Mouse (Mus musculus): ENCODE results near the gene Ercc6l2. TPM values are rescaled to one million over a fixed set of nuclear protein-coding genes. Genes with fewer than 3 reads are reported as not detected.

Gene Ercc6l2
- polyA plus RNA-seq, 2 experiments: 23.6 to 26.2 TPM

DNA sequence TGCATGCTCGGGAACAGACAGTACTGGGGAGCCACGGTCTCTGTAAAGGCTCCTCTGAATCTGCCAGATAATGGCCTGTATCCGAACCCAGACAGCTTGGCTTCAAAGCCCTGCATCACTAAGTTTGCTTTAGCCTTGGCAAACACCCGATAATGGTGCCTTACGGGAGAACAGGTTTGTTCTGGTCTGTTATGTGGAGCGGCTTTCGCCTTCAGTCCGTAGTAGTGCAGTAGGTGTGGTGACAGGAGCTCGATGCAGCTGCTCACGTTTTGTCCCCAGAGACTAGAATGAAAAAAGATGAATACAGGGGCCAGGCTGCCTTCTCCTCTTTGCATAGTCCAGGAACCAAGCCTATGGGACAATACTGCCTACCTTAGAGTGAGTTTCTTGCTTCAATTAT lies 115.5 kb downstream of the Ercc6l2 start:
- no peaks in the 10 kb centered on the region; the same call in none of the 2 replicates for H3K4me1 ChIP-seq (ENCODE audit: control insufficient read depth, insufficient read depth, low read length)
- ATAC-seq (ENCODE audit: low FRiP score, low read depth) (no peak), DNase-seq (ENCODE audit: low spot score) (no peak)
- WGBS: 77% methylated on average over 10 of the region's 10 CpGs
- TF ChIP-seq POLR2A (IDR thresholded peaks at IDR 0.05; ENCODE audit: borderline replicate concordance, extremely low read depth, insufficient read depth, insufficient read length): no peak
- no peak overlapping the region for H3K27ac ChIP-seq (replicated peaks; ENCODE audit: low read depth, low read length)
- no peak overlapping the region for H3K9ac ChIP-seq (ENCODE audit: low read depth, low read length, severe bottlenecking)
- no peak overlapping the region for H3K4me2 ChIP-seq (replicated peaks; ENCODE audit: low read depth, low read length, severe bottlenecking)
- H3K9me3 ChIP-seq (ENCODE audit: control insufficient read depth, low read length): no peaks in the 10 kb centered on the region
- H3K27me3 ChIP-seq (ENCODE audit: control insufficient read depth, insufficient read depth, low read length): no peaks in the 10 kb centered on the region
- H3K36me3 ChIP-seq (ENCODE audit: control insufficient read depth, insufficient read depth, low read length): no peaks in the 10 kb centered on the region
- H3K4me3 ChIP-seq (replicated peaks; ENCODE audit: low read length): no peak overlapping the region

DNA sequence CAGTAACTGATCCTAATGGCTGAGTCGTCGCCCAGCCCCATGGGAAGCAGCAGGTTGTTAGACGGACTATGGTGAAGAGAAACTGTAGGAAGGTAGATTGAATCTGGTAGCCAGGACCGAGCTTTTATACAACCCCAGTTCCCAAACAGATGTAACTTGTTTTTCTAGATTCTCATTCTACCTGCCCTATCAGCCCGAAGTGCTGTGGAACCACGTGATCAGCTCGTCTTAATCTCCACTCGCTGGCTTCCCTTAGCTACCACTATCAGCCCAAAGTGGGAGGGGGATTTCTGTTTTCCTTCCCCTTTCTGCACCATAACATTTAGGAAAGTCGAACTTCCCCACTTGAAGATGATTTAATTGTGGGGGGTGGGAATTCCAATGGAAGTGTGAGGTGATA lies 121.3 kb downstream of the Ercc6l2 start:
- WGBS: 82% methylated on average over 9 of the region's 9 CpGs
- H3K9ac ChIP-seq (ENCODE audit: low read depth, low read length, severe bottlenecking): no peak overlapping the region
- no peak for TF ChIP-seq POLR2A (IDR thresholded peaks at IDR 0.05; ENCODE audit: borderline replicate concordance, extremely low read depth, insufficient read depth, insufficient read length)
- DNase-seq (ENCODE audit: low spot score): no peak
- no peaks in the 10 kb centered on the region for H3K36me3 ChIP-seq (ENCODE audit: control insufficient read depth, insufficient read depth, low read length)
- H3K27ac ChIP-seq (replicated peaks; ENCODE audit: low read depth, low read length): no peak overlapping the region
- no peak overlapping the region for H3K4me2 ChIP-seq (replicated peaks; ENCODE audit: low read depth, low read length, severe bottlenecking)
- no peak overlapping the region for H3K4me3 ChIP-seq (replicated peaks; ENCODE audit: low read length)
- H3K27me3 ChIP-seq (ENCODE audit: control insufficient read depth, insufficient read depth, low read length): no peaks in the 10 kb centered on the region
- no peak for ATAC-seq (ENCODE audit: low FRiP score, low read depth)
- no peaks in the 10 kb centered on the region for H3K9me3 ChIP-seq (ENCODE audit: control insufficient read depth, low read length)
- H3K4me1 ChIP-seq (ENCODE audit: control insufficient read depth, insufficient read depth, low read length): 0 out of 2 replicates have a peak, but pooled peaks cover 6% of the 10 kb centered on the region

DNA sequence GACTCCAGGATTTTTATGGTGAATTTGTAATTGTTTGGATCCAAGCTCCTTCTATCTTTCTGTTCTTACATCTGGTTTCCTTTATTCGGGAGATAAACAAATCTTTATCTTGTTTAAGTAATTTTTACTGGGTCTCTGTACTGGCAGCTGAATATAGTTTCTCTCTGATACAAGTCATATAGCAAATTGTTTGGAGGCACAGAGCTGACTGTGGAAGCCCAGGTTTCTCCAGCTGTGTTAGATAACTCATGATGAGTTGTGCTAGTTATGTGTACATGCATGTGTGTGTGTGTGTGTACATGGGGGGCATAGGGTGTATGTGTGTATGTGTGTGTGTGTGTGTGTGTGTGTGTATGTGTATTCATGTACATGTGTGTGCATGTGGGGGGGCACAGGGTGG lies 125.2 kb downstream of the Ercc6l2 start:
- DNase-seq (ENCODE audit: low spot score) (no peak), ATAC-seq (ENCODE audit: low FRiP score, low read depth) (no peak)
- Histone ChIP-seq H3K27ac (replicated peaks; ENCODE audit: low read depth, low read length) (no peak overlapping the region), H3K4me2 (replicated peaks; ENCODE audit: low read depth, low read length, severe bottlenecking) (no peak overlapping the region), H3K4me3 (replicated peaks; ENCODE audit: low read length) (no peak overlapping the region), H3K9me3 (ENCODE audit: control insufficient read depth, low read length) (no peaks in the 10 kb centered on the region), H3K9ac (ENCODE audit: low read depth, low read length, severe bottlenecking) (no peak overlapping the region), H3K27me3 (ENCODE audit: control insufficient read depth, insufficient read depth, low read length) (no peaks in the 10 kb centered on the region), H3K4me1 (ENCODE audit: control insufficient read depth, insufficient read depth, low read length) (peaks cover 14% of the 10 kb centered on the region), H3K36me3 (ENCODE audit: control insufficient read depth, insufficient read depth, low read length) (no peaks in the 10 kb centered on the region)
- 69% methylated on average over 1 of the region's 1 CpGs for WGBS
- TF ChIP-seq POLR2A (IDR thresholded peaks at IDR 0.05; ENCODE audit: borderline replicate concordance, extremely low read depth, insufficient read depth, insufficient read length): no peak

DNA sequence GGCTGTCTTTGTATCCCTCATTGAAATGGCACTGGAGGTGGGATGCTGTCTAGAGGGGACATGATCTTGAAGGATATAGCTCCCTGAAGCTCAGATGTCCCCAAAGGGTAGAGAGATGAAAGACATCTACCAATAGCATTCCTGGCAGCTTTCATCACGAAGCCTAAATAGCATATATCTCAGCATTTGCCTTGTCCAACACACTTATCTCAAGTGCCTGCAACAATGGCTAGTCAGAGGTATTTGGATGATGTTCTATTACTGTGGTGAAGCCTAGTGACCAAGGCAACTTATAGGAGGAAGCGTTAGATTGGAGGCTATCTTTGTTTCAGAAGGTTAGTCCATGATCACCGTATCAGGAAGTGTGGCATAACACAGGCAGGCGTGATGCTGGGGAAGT lies 126.1 kb downstream of the Ercc6l2 start:
- no peak for ATAC-seq (ENCODE audit: low FRiP score, low read depth)
- no peak for DNase-seq (ENCODE audit: low spot score)
- H3K9me3 ChIP-seq (ENCODE audit: control insufficient read depth, low read length): no peaks in the 10 kb centered on the region
- no peak for TF ChIP-seq POLR2A (IDR thresholded peaks at IDR 0.05; ENCODE audit: borderline replicate concordance, extremely low read depth, insufficient read depth, insufficient read length)
- H3K4me1 ChIP-seq (ENCODE audit: control insufficient read depth, insufficient read depth, low read length): peaks cover 14% of the 10 kb centered on the region
- H3K27me3 ChIP-seq (ENCODE audit: control insufficient read depth, insufficient read depth, low read length): no peaks in the 10 kb centered on the region
- H3K4me3 ChIP-seq (replicated peaks; ENCODE audit: low read length): no peak overlapping the region
- no peak overlapping the region for H3K4me2 ChIP-seq (replicated peaks; ENCODE audit: low read depth, low read length, severe bottlenecking)
- no peak overlapping the region for H3K9ac ChIP-seq (ENCODE audit: low read depth, low read length, severe bottlenecking)
- no peak overlapping the region for H3K27ac ChIP-seq (replicated peaks; ENCODE audit: low read depth, low read length)
- 86% methylated on average over 4 of the region's 4 CpGs for WGBS
- H3K36me3 ChIP-seq (ENCODE audit: control insufficient read depth, insufficient read depth, low read length): no peaks in the 10 kb centered on the region

DNA sequence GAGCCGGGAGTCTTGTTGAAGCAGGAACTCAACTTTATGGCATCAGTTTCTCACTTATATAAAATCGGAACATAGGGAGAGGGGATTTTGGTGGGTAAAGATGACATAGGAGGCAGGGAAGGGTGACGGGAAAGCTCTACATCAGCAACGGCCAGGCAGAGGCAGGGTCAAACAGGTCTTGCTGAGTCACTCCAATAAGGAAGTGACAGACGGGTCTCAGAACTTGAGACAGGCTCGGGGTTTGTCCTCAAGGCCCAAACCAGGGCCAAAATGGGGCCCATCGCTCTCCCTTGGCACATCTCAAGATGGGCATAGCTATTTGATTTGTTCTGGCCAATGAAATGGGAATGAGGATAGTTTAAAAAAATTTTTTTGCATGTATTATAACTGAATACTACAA lies 128.6 kb downstream of the Ercc6l2 start:
- H3K4me2 ChIP-seq (replicated peaks; ENCODE audit: low read depth, low read length, severe bottlenecking): no peak overlapping the region
- no peaks in the 10 kb centered on the region for H3K9me3 ChIP-seq (ENCODE audit: control insufficient read depth, low read length)
- no peaks in the 10 kb centered on the region for H3K36me3 ChIP-seq (ENCODE audit: control insufficient read depth, insufficient read depth, low read length)
- H3K27ac ChIP-seq (replicated peaks; ENCODE audit: low read depth, low read length): no peak overlapping the region
- ATAC-seq (ENCODE audit: low FRiP score, low read depth) (no peak), DNase-seq (ENCODE audit: low spot score) (no peak)
- no peak overlapping the region for H3K9ac ChIP-seq (ENCODE audit: low read depth, low read length, severe bottlenecking)
- no peaks in the 10 kb centered on the region for H3K27me3 ChIP-seq (ENCODE audit: control insufficient read depth, insufficient read depth, low read length)
- no peak for TF ChIP-seq POLR2A (IDR thresholded peaks at IDR 0.05; ENCODE audit: borderline replicate concordance, extremely low read depth, insufficient read depth, insufficient read length)
- H3K4me1 ChIP-seq (ENCODE audit: control insufficient read depth, insufficient read depth, low read length): peaks cover 11% of the 10 kb centered on the region
- WGBS: 75% methylated on average over 7 of the region's 7 CpGs
- no peak overlapping the region for H3K4me3 ChIP-seq (replicated peaks; ENCODE audit: low read length)
